Mouse (Mus musculus): ENCODE measurements around the gene Rab1b. TPM values are rescaled to one million over a fixed set of nuclear protein-coding genes. Genes with fewer than 3 reads are reported as not detected.

Rab1b gene
- polyA plus RNA-seq, 1 experiment from 2014 or later, result 211 TPM

DNA sequence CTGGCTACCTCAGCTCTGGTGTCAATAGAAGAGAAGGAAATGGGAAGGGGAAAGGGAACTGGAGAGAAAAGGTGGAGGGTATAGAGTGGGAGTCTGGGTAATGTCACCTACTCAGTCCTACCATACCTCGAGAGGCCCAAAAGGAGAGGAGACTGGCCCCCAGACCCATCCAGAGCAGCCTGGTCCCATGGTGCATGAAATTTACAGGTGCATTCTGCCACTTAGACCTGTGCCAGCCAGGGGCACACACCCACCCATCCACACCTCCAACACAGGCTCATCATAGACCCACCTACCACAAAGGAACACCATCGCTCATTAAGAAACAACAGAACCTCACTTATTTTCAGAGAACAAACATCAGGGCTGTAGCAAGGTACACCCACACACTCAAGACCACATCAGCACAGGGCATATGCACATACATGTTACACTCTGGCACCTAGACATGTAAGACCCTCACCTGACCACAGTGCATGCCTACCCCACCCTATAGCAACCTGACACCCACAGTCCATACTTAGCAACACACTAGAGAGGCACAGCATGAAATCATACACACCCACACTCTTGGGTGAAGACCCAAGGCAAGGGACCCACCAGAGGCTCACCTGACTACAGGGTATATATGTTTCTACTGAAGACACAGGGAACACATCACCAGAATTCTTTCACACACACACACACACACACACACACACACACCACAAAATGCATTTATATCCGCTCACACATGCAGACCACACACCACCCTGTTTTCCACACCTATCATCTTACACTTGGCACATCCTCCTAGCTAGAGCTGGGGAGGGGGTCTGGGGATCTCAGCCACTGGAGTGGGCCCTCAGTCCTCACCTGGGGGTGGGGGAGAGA is 22.7 kb downstream of the Rab1b start:
- no peak for ATAC-seq (replicated peaks; ENCODE audit: insufficient number of reproducible peaks, low FRiP score, low TSS enrichment)
- peak overlapping the region; percentile 50 for H3K4me3 ChIP-seq (ENCODE audit: low read depth, low read length)
- H3K27ac ChIP-seq (ENCODE audit: low read depth, low read length), result no peak overlapping the region
- H3K9ac ChIP-seq (ENCODE audit: low read depth, low read length), result no peak overlapping the region
- H3K27me3 ChIP-seq (ENCODE audit: control insufficient read depth, insufficient read depth, low read length), result peaks cover 68% of the 10 kb centered on the region
- no peaks in the 10 kb centered on the region for H3K9me3 ChIP-seq (replicated peaks; ENCODE audit: control insufficient read depth, low read length)
- H3K4me2 ChIP-seq, result peak overlapping the region; percentile 80
- H3K4me1 ChIP-seq (ENCODE audit: control insufficient read depth, insufficient read depth, low read length), result peaks cover 15% of the 10 kb centered on the region
- WGBS (ENCODE audit: insufficient replicate concordance), result 54% methylated on average over 3 of the region's 3 CpGs
- no peaks in the 10 kb centered on the region for H3K36me3 ChIP-seq (ENCODE audit: control insufficient read depth, insufficient read depth, low read length)

DNA sequence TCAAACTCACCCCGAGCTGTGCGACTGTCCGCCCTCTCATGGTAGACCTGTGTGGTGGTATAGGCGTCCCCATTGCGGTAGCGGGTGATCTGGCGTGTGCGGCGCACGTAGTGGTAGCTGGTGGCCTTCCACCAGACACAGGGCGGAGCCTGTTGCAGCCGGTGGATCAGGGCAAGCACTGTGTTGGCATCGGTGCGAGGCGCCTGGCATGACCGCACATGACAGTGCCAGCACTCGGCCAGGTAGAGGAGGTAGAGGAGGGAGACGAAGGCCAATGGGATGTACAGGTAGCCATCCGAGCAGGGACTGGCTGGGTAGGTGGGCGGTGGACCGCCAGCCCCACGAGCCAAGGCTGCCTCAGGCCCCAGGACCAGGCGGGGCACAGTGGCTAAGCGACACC is 24.3 kb downstream of the Rab1b start:
- 54% methylated on average over 24 of the region's 24 CpGs for WGBS (ENCODE audit: insufficient replicate concordance)
- Histone ChIP-seq H3K4me3 (ENCODE audit: low read depth, low read length) (no peak overlapping the region), H3K9ac (ENCODE audit: low read depth, low read length) (no peak overlapping the region), H3K4me1 (ENCODE audit: control insufficient read depth, insufficient read depth, low read length) (peaks cover 10% of the 10 kb centered on the region), H3K27ac (ENCODE audit: low read depth, low read length) (no peak overlapping the region), H3K36me3 (ENCODE audit: control insufficient read depth, insufficient read depth, low read length) (no peaks in the 10 kb centered on the region), H3K9me3 (replicated peaks; ENCODE audit: control insufficient read depth, low read length) (no peaks in the 10 kb centered on the region), H3K27me3 (ENCODE audit: control insufficient read depth, insufficient read depth, low read length) (peaks cover 68% of the 10 kb centered on the region), H3K4me2 (no peak overlapping the region)
- no peak for ATAC-seq (replicated peaks; ENCODE audit: insufficient number of reproducible peaks, low FRiP score, low TSS enrichment)

DNA sequence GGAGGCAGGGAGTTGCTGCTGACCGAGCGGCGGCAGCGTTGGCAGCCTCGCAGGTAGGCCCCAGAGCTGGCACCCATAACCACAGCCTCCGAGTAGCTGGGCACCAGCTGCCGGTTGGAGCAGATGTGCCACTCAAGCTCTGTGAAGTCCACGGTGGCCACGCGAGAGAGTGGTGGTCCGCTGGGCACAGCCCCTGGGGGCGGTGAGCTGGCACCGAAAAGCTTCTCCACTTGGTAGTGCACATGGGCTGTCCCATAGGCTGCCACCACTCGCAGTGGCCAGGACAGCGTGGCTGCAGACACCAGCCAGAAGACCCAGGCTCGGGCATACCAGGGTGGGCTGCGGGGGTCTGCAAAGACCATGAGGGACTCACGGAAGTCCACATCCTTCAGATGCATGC is 24.9 kb downstream of the Rab1b start:
- H3K9ac ChIP-seq (ENCODE audit: low read depth, low read length), result no peak overlapping the region
- WGBS (ENCODE audit: insufficient replicate concordance), result 54% methylated on average over 18 of the region's 18 CpGs
- H3K9me3 ChIP-seq (replicated peaks; ENCODE audit: control insufficient read depth, low read length), result no peaks in the 10 kb centered on the region
- peaks cover 68% of the 10 kb centered on the region for H3K27me3 ChIP-seq (ENCODE audit: control insufficient read depth, insufficient read depth, low read length)
- peaks cover 7% of the 10 kb centered on the region for H3K4me1 ChIP-seq (ENCODE audit: control insufficient read depth, insufficient read depth, low read length)
- H3K36me3 ChIP-seq (ENCODE audit: control insufficient read depth, insufficient read depth, low read length), result no peaks in the 10 kb centered on the region
- no peak for ATAC-seq (replicated peaks; ENCODE audit: insufficient number of reproducible peaks, low FRiP score, low TSS enrichment)
- H3K4me3 ChIP-seq (ENCODE audit: low read depth, low read length), result no peak overlapping the region
- H3K27ac ChIP-seq (ENCODE audit: low read depth, low read length), result no peak overlapping the region
- H3K4me2 ChIP-seq, result no peak overlapping the region

DNA sequence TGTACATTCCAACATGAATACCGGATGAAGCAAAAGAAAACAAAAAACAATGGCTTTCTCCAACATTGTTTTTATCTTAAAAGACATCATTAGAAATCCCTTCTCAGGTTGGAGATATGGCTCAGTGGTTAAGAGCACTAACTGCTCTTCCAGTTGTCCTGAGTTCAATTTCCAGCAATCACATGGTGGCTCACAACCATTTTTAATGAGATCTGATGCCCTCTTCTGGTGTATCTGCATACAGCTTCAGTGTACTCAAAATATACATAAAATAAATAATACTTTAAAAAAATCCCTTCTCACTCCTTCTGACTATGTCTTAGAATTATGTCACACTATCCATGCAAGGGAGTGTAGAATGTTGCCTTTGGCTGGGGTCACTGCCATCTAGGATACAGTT is 27.6 kb downstream of the Rab1b start:
- no peaks in the 10 kb centered on the region for H3K9me3 ChIP-seq (replicated peaks; ENCODE audit: control insufficient read depth, low read length)
- peaks cover 50% of the 10 kb centered on the region for H3K27me3 ChIP-seq (ENCODE audit: control insufficient read depth, insufficient read depth, low read length)
- H3K36me3 ChIP-seq (ENCODE audit: control insufficient read depth, insufficient read depth, low read length), result no peaks in the 10 kb centered on the region
- no peak overlapping the region for H3K4me3 ChIP-seq (ENCODE audit: low read depth, low read length)
- no peaks in the 10 kb centered on the region for H3K4me1 ChIP-seq (ENCODE audit: control insufficient read depth, insufficient read depth, low read length)
- 78% methylated on average over 1 of the region's 1 CpGs for WGBS (ENCODE audit: insufficient replicate concordance)
- no peak for ATAC-seq (replicated peaks; ENCODE audit: insufficient number of reproducible peaks, low FRiP score, low TSS enrichment)
- no peak overlapping the region for H3K9ac ChIP-seq (ENCODE audit: low read depth, low read length)
- H3K27ac ChIP-seq (ENCODE audit: low read depth, low read length), result no peak overlapping the region
- H3K4me2 ChIP-seq, result no peak overlapping the region

DNA sequence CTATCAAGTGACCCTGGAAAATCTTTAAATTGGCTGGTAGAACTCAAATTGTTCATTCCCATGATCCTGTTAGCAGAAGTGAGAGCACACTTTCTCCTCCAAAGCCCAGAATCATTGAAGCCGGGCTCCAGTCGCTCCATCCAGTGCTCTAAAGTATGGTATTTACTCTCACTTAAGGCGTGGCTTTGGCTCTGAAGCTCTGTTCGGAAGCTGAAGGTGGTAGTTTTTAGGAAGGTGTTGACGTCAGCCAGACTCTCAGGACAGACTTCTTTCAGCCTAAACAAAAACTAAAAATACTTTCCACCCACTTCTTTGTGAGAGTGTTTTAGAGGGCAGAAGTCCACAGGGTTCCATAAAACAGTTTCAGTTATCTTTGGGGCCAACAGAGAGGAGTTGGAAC is 33.4 kb downstream of the Rab1b start:
- Histone ChIP-seq H3K9ac (ENCODE audit: low read depth, low read length) (no peak overlapping the region), H3K4me1 (ENCODE audit: control insufficient read depth, insufficient read depth, low read length) (peaks cover 17% of the 10 kb centered on the region), H3K4me3 (ENCODE audit: low read depth, low read length) (no peak overlapping the region), H3K9me3 (replicated peaks; ENCODE audit: control insufficient read depth, low read length) (no peaks in the 10 kb centered on the region), H3K36me3 (ENCODE audit: control insufficient read depth, insufficient read depth, low read length) (no peaks in the 10 kb centered on the region), H3K4me2 (no peak overlapping the region; the same call in 1 of the 2 replicates), H3K27me3 (ENCODE audit: control insufficient read depth, insufficient read depth, low read length) (peaks cover 13% of the 10 kb centered on the region), H3K27ac (ENCODE audit: low read depth, low read length) (no peak overlapping the region)
- 32% methylated on average over 5 of the region's 5 CpGs for WGBS (ENCODE audit: insufficient replicate concordance)
- no peak for ATAC-seq (replicated peaks; ENCODE audit: insufficient number of reproducible peaks, low FRiP score, low TSS enrichment)

DNA sequence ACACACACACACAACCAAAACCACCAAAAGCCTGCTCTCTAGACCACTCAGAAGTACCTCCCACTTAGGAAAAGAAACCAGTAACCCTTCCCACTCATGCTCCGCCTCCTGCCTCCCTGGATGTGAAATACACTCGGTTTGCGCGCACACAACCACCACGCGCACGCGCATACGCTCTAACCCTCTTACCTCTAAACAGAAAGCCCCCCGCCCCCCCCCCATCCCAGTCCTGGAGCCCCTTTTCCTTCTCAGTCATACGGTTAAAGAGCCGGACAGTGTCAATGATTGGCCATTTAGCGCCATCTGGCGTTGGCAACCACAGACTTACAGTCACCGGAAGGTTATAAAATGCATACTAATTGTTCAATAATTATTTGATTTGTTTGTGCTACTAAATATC is 33.8 kb downstream of the Rab1b start:
- Histone ChIP-seq H3K36me3 (ENCODE audit: control insufficient read depth, insufficient read depth, low read length) (no peaks in the 10 kb centered on the region), H3K4me2 (peak overlapping the region; percentile 94), H3K4me3 (ENCODE audit: low read depth, low read length) (peak overlapping the region; percentile 47), H3K27me3 (ENCODE audit: control insufficient read depth, insufficient read depth, low read length) (peaks cover 17% of the 10 kb centered on the region), H3K27ac (ENCODE audit: low read depth, low read length) (no peak overlapping the region), H3K4me1 (ENCODE audit: control insufficient read depth, insufficient read depth, low read length) (peaks cover 22% of the 10 kb centered on the region), H3K9ac (ENCODE audit: low read depth, low read length) (no peak overlapping the region), H3K9me3 (replicated peaks; ENCODE audit: control insufficient read depth, low read length) (no peaks in the 10 kb centered on the region)
- 2% methylated on average over 15 of the region's 15 CpGs for WGBS (ENCODE audit: insufficient replicate concordance)
- no peak for ATAC-seq (replicated peaks; ENCODE audit: insufficient number of reproducible peaks, low FRiP score, low TSS enrichment)

DNA sequence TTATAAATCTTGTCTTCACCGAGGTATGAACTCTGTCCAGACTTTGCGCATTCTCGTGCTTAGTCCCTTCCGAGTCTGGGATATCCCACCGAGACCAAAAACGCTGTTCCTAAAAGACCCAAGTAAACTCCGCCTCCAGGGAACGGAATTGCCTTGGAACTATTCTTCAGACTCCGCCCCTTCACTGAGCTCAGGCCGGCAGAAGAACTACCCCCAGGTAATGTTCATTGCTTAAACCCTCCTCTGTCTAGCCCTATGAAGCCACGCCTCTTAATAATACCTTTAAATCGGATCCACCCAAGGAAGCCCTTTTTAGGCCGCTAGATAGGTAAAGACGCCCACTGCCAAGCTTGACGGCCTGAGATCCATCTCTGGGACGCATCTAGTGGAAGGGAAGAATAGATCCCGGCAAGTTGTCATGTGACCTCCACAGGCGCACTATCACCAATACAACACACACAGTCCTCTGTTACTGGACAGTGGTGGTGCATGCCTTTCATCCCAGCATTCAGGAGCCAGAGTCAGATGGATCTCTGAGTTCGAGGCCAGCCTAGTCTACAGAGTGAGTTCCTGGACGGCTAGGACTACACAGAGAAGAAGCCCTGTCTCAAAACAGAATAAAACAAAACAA is 34.4 kb downstream of the Rab1b start:
- Histone ChIP-seq H3K4me2 (peak overlapping the region; percentile 94), H3K9me3 (replicated peaks; ENCODE audit: control insufficient read depth, low read length) (no peaks in the 10 kb centered on the region), H3K4me1 (ENCODE audit: control insufficient read depth, insufficient read depth, low read length) (peaks cover 26% of the 10 kb centered on the region), H3K4me3 (ENCODE audit: low read depth, low read length) (peak overlapping the region; percentile 47), H3K36me3 (ENCODE audit: control insufficient read depth, insufficient read depth, low read length) (no peaks in the 10 kb centered on the region), H3K27ac (ENCODE audit: low read depth, low read length) (peak overlapping the region; percentile 59), H3K27me3 (ENCODE audit: control insufficient read depth, insufficient read depth, low read length) (peaks cover 18% of the 10 kb centered on the region), H3K9ac (ENCODE audit: low read depth, low read length) (peak overlapping the region; percentile 58; the same call in 1 of the 2 replicates)
- ATAC-seq (replicated peaks; ENCODE audit: insufficient number of reproducible peaks, low FRiP score, low TSS enrichment), result 0 out of 2 replicates have a peak, but pooled peaks have one; percentile 3
- 3% methylated on average over 20 of the region's 20 CpGs for WGBS (ENCODE audit: insufficient replicate concordance)

DNA sequence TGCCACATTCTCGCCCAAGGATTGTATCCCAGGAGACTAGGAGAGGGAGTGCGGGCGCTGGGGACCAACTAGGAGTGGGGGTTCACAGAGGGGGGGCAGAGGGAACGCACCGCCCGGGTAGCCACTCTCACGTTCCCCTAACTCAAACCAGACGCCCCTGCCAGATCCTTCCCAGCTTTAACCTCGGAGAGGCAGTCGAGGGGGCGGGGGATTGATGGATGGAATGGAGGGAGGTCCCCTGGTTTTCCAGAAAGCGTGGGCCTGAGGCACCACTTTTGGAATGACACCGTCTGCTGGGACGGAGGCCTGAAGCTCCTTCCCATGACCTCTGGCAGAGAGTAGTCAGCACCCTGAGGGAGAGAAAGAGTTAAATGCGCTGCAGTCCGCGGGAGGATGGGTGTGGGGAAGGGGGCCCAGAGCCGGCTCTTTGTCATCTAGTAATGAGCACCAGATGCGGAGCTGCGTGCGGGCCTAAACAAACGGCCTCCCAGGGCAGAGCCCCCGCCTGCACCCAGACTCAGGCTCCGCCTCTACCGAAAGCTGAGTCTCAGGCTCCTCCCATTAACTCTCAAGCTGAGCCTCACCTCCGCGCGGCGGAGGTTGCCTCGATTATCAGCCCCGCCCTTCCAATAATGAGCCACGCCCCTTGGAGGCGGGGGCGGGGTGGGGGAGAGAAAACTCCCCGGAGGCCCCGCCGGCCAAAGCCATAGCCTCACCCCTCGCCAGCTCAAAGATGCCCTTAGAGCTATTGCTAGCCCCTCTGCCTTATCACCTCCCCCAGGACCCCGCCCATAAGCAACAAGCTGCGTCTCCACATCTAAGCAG is 35.1 kb downstream of the Rab1b start:
- Histone ChIP-seq H3K4me3 (ENCODE audit: low read depth, low read length) (peak overlapping the region; percentile 47), H3K4me2 (peak overlapping the region; percentile 94), H3K9ac (ENCODE audit: low read depth, low read length) (peak overlapping the region; percentile 63), H3K27me3 (ENCODE audit: control insufficient read depth, insufficient read depth, low read length) (peaks cover 18% of the 10 kb centered on the region), H3K9me3 (replicated peaks; ENCODE audit: control insufficient read depth, low read length) (no peaks in the 10 kb centered on the region), H3K36me3 (ENCODE audit: control insufficient read depth, insufficient read depth, low read length) (no peaks in the 10 kb centered on the region), H3K27ac (ENCODE audit: low read depth, low read length) (peak overlapping the region; percentile 59), H3K4me1 (ENCODE audit: control insufficient read depth, insufficient read depth, low read length) (peaks cover 33% of the 10 kb centered on the region)
- under 1% methylated on average over 40 of the region's 40 CpGs for WGBS (ENCODE audit: insufficient replicate concordance)
- peak; percentile 75 for ATAC-seq (replicated peaks; ENCODE audit: insufficient number of reproducible peaks, low FRiP score, low TSS enrichment)

Data from heart, embryonic 11.5 days (tissue).